Mouse (Mus musculus) heart, embryonic 13.5 days (tissue): Measurements from ENCODE around the gene Zbtb9. TPM values are rescaled to one million over a fixed set of nuclear protein-coding genes. Genes with fewer than 3 reads are reported as not detected.

Experiments
- ATAC-seq: fragments of 200-750 bp; cut with Nextera tagmentation; 2 replicates; pipeline ENCODE4 v1.8.0; 2017; ENCODE audit warnings: moderate TSS enrichment; ENCODE audit not compliant: insufficient number of reproducible peaks, low FRiP score, low TSS enrichment; ENCODE audit errors: extremely low read depth
- H3K27ac ChIP-seq: fragments of 300-500 bp; sonication (generic); replicated peaks from 2 replicates; pipeline ENCODE4 v1.5.1; 2015; ENCODE audit warnings: moderate library complexity, mild to moderate bottlenecking, inconsistent platforms
- H3K27me3 ChIP-seq: fragments of 300-500 bp; sonication (generic); replicated peaks from 2 replicates; pipeline ENCODE4 v1.6.1; 2015; ENCODE audit warnings: mild to moderate bottlenecking, inconsistent platforms
- H3K36me3 ChIP-seq: fragments of 300-500 bp; sonication (generic); 2 replicates; pipeline ENCODE4 v1.6.1; 2015; ENCODE audit warnings: mild to moderate bottlenecking, inconsistent platforms
- H3K4me1 ChIP-seq: fragments of 300-500 bp; sonication (generic); 2 replicates; pipeline ENCODE4 v1.6.1; 2015; ENCODE audit warnings: inconsistent platforms
- H3K4me2 ChIP-seq: fragments of 300-500 bp; sonication (generic); 2 replicates; pipeline ENCODE4 v1.6.1; 2015; ENCODE audit warnings: inconsistent platforms, mild to moderate bottlenecking, moderate library complexity
- H3K4me3 ChIP-seq: fragments of 300-500 bp; sonication (generic); 2 replicates; pipeline ENCODE4 v1.5.1; 2015; ENCODE audit warnings: moderate library complexity, mild to moderate bottlenecking, inconsistent platforms
- H3K9ac ChIP-seq: fragments of 300-500 bp; sonication (generic); 2 replicates; pipeline ENCODE4 v1.6.1; 2015; ENCODE audit warnings: inconsistent platforms, mild to moderate bottlenecking, moderate library complexity
- H3K9me3 ChIP-seq: fragments of 300-500 bp; sonication (generic); 2 replicates; pipeline ENCODE4 v1.6.1; 2016; ENCODE audit warnings: inconsistent platforms
- WGBS: fragments of 180-500 bp; shearing (Covaris S2); methylation state at CpG from one replicate; pipeline ENCODE4 v1.1.7; 2015; ENCODE audit warnings: mixed read lengths; 5-methylcytosine and 5-hydroxymethylcytosine counted together
- microRNA-seq: library from miRNA; unstranded; fragments of <30 nt; microRNA quantifications from one replicate; pipeline ENCODE4, GENCODE M21; 2016
- polyA plus RNA-seq: library from polyadenylated mRNA; unstranded; fragments of >200 nt; fragmentation: Nextera tagmentation; extraction: Ambion mirVana; gene quantifications from 2 replicates; pipeline ENCODE4 v1.2.1, GENCODE M21; 2015

Zbtb9 gene
- polyA plus RNA-seq, 1 experiment from 2014 or later: 9.1 TPM

DNA sequence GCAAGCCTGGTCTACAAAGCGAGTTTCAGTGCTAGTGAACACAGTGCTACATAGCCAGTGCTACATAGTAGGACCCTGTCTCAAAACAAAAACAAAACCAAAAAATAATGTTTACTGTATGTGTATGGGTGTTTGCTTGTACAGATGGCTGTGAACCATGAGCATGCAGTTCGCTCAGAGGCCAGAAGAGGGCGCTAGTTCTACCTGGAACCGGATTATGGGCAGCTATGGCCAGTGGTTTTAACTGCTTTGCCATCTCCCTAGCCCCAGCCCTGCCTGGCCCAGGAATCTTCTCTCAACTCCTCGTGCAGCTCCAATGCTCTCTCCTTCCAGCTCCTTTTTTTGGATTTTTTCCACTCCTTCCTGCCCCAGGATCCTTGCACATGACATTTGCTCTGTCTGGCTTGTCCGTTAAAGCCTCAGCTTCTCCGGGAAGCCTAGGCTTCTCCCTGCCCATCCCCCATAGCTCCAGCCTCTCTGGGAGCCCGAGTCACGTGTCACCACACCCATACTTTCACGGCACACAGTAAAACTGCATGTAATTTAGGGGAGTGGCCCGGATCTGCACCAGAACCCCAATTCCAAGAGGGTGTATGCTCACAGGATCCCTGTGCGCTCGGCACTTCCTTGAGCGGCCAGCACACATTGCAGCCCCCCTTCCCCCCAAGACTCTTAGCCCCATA lies 74.9 kb downstream of the Zbtb9 start:
- H3K4me2 ChIP-seq: no peak overlapping the region
- H3K27ac ChIP-seq: peak overlapping the region; percentile 70
- H3K4me1 ChIP-seq: peaks cover 27% of the 10 kb centered on the region
- no peaks in the 10 kb centered on the region for H3K27me3 ChIP-seq
- no peaks in the 10 kb centered on the region; the same call in 1 of the 2 replicates for H3K9me3 ChIP-seq
- peak overlapping the region; percentile 59; the same call in 1 of the 2 replicates for H3K9ac ChIP-seq
- no peak for ATAC-seq
- H3K4me3 ChIP-seq: no peak overlapping the region
- 76% methylated on average over 14 of the region's 14 CpGs for WGBS
- no peaks in the 10 kb centered on the region for H3K36me3 ChIP-seq

DNA sequence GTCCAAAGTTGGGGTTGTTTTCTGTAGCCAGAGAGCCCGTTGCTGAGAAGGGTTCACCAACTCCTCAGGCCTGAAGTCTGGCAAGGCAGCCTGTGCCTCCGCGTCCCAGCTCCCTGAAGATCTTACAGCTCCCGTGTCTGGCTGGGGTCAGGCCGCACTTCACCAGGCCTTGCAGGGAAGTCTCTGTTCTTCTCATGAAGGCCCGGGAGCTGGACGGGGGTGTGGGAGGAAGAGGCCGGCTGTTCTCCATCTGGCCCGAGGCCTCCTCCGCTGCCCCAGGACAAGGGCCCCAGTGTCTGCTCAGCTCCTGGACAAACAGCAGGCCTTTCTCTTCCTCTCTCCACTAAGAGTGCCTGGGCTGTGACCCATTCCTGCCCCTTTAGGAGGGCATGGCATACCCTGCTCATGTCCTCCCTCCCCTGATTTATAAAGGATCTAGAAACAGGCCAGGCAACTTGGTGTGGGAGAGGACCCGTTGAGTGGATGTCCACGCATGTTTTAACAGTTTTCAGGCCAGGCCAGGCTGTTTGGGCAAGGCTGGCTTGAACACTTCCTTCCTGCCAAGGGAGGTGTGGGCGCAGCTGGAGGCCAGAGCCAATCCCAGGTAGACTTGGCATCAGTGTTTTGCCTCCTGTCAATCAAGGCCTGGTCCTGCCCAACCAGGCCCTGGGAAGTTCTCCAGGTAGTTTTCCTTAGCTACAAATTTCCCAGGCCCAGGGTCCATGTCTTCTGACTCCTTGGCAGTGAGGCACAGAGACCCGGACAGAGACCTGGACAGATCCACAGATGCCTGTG lies 75.7 kb downstream of the Zbtb9 start:
- Histone ChIP-seq H3K9me3 (no peaks in the 10 kb centered on the region; the same call in 1 of the 2 replicates), H3K27me3 (no peaks in the 10 kb centered on the region), H3K9ac (peak overlapping the region; percentile 59), H3K4me1 (peaks cover 23% of the 10 kb centered on the region), H3K36me3 (no peaks in the 10 kb centered on the region), H3K27ac (peak overlapping the region; percentile 70), H3K4me3 (no peak overlapping the region), H3K4me2 (no peak overlapping the region)
- WGBS: 60% methylated on average over 14 of the region's 14 CpGs
- ATAC-seq: no peak

DNA sequence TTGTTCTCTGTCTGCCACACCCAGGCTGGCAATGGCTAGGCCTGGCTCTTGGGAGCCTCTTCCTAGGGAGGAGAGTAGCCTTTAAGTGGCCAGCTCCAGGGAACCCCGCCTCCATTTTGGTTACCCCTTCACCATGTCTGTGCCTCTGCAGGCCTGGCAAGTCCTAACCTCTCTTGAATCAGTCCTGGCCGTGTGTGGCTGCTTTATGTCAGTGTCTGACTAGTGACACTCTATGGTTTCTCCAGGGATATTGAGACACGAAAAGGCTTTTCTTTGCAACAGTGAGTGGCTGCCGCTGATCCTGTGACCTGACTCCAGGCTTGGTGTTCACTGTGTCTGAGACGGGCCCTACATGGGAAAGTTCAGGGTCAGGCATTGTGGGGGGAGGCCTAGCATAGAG lies 77.9 kb downstream of the Zbtb9 start:
- Histone ChIP-seq H3K27ac (0 out of 2 replicates have a peak overlapping the region, but pooled peaks have one; percentile 8), H3K36me3 (no peaks in the 10 kb centered on the region), H3K4me3 (no peak overlapping the region), H3K4me1 (peaks cover 24% of the 10 kb centered on the region), H3K9ac (peak overlapping the region; percentile 19; the same call in 1 of the 2 replicates), H3K27me3 (no peaks in the 10 kb centered on the region), H3K4me2 (no peak overlapping the region), H3K9me3 (no peaks in the 10 kb centered on the region; the same call in 1 of the 2 replicates)
- no peak for ATAC-seq
- 47% methylated on average over 5 of the region's 5 CpGs for WGBS

DNA sequence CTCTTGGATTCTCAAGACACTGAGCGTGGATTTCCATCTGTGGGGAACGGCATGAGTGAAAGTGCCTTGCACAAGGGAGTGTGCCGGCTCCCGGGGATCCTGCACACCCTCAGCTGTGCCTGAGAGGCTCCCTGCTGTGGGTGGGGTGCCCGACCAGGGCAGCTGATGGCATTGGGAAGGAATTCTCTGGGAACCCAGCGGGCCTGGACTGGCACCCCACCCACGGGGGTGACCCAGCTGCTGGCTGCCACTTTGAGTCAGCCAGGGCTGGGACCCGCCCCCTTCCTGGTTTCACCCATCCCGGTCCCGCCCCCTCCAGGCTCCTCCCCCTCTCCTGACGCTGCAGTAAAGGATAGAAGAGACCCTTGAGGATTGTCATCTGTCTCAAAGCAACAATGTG lies 78.5 kb downstream of the Zbtb9 start:
- WGBS: 30% methylated on average over 11 of the region's 11 CpGs
- Histone ChIP-seq H3K9ac (peak overlapping the region; percentile 41), H3K4me2 (peak overlapping the region; percentile 46), H3K27ac (no peak overlapping the region), H3K9me3 (no peaks in the 10 kb centered on the region; the same call in 1 of the 2 replicates), H3K4me3 (no peak overlapping the region), H3K36me3 (no peaks in the 10 kb centered on the region), H3K27me3 (no peaks in the 10 kb centered on the region), H3K4me1 (peaks cover 27% of the 10 kb centered on the region)
- ATAC-seq: peak; percentile 48; the same call in 1 of the 2 replicates

DNA sequence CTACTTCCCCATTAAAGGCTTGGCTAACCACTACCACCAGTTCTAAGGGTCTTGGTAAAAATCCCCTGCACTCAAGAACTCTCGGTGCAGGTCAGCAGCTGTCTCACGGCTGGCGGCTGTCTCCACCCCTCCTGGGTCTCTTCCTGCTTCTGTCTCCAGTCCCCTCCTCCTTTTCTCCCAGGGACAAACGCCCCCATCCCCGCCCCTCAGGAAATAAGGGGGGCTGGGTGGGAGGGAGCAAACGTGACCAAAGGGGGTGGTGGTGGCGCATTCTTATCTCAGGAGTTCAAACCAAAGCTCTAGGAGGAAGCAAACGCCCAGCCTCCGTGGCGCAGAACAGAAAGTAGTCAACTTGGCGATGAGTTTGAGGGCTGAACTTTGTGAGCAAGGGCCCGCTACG lies 83.2 kb downstream of the Zbtb9 start:
- ATAC-seq: no peak; the same call in 1 of the 2 replicates
- Histone ChIP-seq H3K36me3 (no peaks in the 10 kb centered on the region), H3K9me3 (no peaks in the 10 kb centered on the region), H3K4me2 (peak overlapping the region; percentile 91), H3K4me1 (peaks cover 37% of the 10 kb centered on the region), H3K4me3 (peak overlapping the region; percentile 67), H3K9ac (peak overlapping the region; percentile 76), H3K27me3 (peaks cover 28% of the 10 kb centered on the region), H3K27ac (peak overlapping the region; percentile 88)
- WGBS: under 1% methylated on average over 13 of the region's 13 CpGs

DNA sequence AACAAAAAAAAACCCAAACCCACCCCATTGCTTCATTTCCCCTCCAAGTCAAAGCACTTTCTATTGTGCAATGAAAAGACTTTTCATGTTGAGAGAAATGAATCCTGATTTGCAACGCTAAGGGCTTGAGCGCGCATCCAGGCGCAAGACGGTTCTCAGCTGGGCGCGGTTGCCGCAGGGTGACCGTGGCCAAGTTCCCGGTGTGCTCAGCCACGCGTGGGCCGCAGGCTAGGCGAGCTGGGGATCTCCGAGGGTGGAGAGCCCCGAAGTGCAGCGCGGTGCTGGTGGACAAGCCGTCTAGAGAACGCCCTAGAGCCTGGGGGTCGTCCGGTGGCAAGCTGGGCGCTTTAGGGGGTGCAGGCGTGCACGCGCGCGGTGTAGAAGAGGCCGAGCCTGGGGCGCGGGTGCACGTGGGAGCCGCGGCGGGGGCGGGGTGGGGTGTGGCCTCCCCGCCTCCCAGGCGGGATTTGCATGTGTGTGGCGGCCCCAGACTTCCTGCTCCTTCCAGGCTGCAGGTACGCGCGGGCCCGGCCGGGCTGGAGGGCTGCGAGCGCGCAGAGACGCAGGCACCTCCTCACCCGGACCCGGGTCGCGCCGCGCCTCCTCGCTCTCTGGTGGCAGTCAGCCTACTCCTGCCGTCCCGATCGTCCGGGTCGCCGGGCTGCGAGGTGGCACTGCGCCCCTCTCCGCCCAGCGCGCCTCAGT lies 84.0 kb downstream of the Zbtb9 start, which contains the start of gene Itpr3:
Gene Itpr3 (plus strand): TSS at position 493 of the 705 bp plus-strand sequence.
- peak; percentile 70 for ATAC-seq
- Histone ChIP-seq H3K9ac (peak within 1 kb of the TSS; percentile 76), H3K4me1 (peaks cover 29% of the 10 kb centered on the region), H3K27me3 (peaks cover 28% of the 10 kb centered on the region), H3K36me3 (no peaks in the 10 kb centered on the region), H3K4me2 (peak within 1 kb of the TSS; percentile 91), H3K9me3 (no peaks in the 10 kb centered on the region), H3K27ac (peak within 1 kb of the TSS; percentile 88), H3K4me3 (peak within 1 kb of the TSS; percentile 67)
- under 1% methylated on average over 64 of the region's 66 CpGs for WGBS

DNA sequence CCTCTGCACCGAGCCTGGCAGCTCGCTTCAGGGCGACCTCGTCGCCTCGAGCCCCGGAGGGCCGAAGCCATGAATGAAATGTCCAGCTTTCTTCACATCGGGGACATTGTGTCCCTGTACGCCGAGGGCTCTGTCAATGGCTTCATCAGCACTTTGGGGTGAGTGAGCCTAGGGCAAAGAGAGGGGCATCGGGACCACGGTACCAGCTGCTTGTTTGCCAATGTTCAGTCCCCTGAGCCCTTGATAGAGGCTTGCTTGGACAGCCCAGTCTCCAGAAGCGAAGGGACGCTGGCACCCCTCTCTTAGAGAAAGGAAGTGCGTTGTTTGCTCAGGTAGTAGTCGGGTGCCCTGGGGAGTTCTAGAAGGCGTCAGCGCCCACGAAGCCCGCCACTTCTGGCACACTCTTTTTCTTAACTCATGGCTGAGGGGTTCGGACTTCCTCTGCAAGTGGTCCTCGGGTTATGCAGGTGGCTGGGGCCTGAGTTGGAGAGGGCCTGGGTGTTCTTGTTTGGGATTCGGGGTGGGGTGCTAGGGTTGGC lies 84.6 kb downstream of the Zbtb9 start:
- ATAC-seq: no peak
- 3% methylated on average over 24 of the region's 24 CpGs for WGBS
- Histone ChIP-seq H3K27me3 (peaks cover 28% of the 10 kb centered on the region), H3K4me1 (peaks cover 27% of the 10 kb centered on the region), H3K4me2 (peak overlapping the region; percentile 91), H3K27ac (peak overlapping the region; percentile 88), H3K36me3 (no peaks in the 10 kb centered on the region), H3K9ac (peak overlapping the region; percentile 76), H3K4me3 (peak overlapping the region; percentile 67), H3K9me3 (no peaks in the 10 kb centered on the region)

Small RNA genes within 50 kb of the gene (microRNA-seq; reads per million reads assigned to microRNA genes)
- gene Mir3083 (not detected), gene Mir6968 (1.2 reads per million)

Other genes starting within 250 kb of the Zbtb9 start
- gene Bnip1, start 192.1 kb upstream of the Zbtb9 start, polyA plus RNA-seq: 56.6 and 60.5 TPM in 2 replicates
- gene Nkx2-5, start 128.2 kb upstream of the Zbtb9 start, polyA plus RNA-seq: 136 and 142 TPM in 2 replicates
- gene Kifc5b, start 56.1 kb upstream of the Zbtb9 start, polyA plus RNA-seq: 6.3 and 7.0 TPM in 2 replicates
- gene Phf1, start 40.1 kb upstream of the Zbtb9 start, polyA plus RNA-seq: 8.4 and 9.2 TPM in 2 replicates
- gene Cuta, start 33.6 kb upstream of the Zbtb9 start, polyA plus RNA-seq: 152 and 169 TPM in 2 replicates
- gene Syngap1, start 31.9 kb upstream of the Zbtb9 start, polyA plus RNA-seq: 1.3 and 2.0 TPM in 2 replicates
- gene Bak1, start 55.8 kb downstream of the Zbtb9 start, polyA plus RNA-seq: 5.3 and 5.4 TPM in 2 replicates
- gene Itpr3, start 84.1 kb downstream of the Zbtb9 start, polyA plus RNA-seq: 1.2 and 1.5 TPM in 2 replicates
- 287 and 310 TPM in 2 replicates for gene Uqcc2, start 160.7 kb downstream of the Zbtb9 start, polyA plus RNA-seq
- 0.16 and 0.20 TPM in 2 replicates for gene Ip6k3, start 194.6 kb downstream of the Zbtb9 start, polyA plus RNA-seq
- 7.6 and 7.7 TPM in 2 replicates for gene Lemd2, start 231.3 kb downstream of the Zbtb9 start, polyA plus RNA-seq